Mouse (Mus musculus) small intestine, adult 2 months (tissue): ENCODE measurements around the gene Amer1.

Experiments
- CTCF ChIP-seq: fragments of 200-500 bp; IDR thresholded peaks from 2 replicates; pipeline ENCODE4 v1.5.1; 2012; ENCODE audit warnings: low read depth, mild to moderate bottlenecking, control low read depth, inconsistent platforms, low read length, moderate library complexity, mixed read lengths; ENCODE audit not compliant: insufficient replicate concordance, insufficient read length; ENCODE audit errors: extremely low read depth
- POLR2A ChIP-seq: fragments of 200-500 bp; IDR thresholded peaks from 2 replicates; pipeline ENCODE4 v1.6.1; 2012; ENCODE audit warnings: low read depth, mild to moderate bottlenecking, control low read depth, inconsistent platforms, low read length, moderate library complexity

- no peak for TF ChIP-seq POLR2A
- TF ChIP-seq CTCF = no peak
Observed at GRCm38 (mm10) chrX:95442261-95442660, 2.4 kb downstream of the Amer1 start.
